ENCODE assay signal across 28 mouse cellular contexts in genomic region chr3:107778016-107778415, GRCm38 (mm10). TPM values are rescaled to one million over a fixed set of nuclear protein-coding genes. Genes with fewer than 3 reads are reported as not detected.
DNase-seq lines count a peak whose midpoint lies in the region; ATAC-seq and TF ChIP-seq lines count a peak whose summit lies in the region.
"Had no signal": no experiment of that assay in that cellular context is flagged by ENCODE, and none has a peak within 500 bp of the region (broad histone marks: within the 10 kb centered on the region; RNA-seq: fewer than 3 reads in every experiment).

No protein-coding gene starts in this region.

- H3K9me3 ChIP-seq in midbrain, embryonic 14.5 days (ENCODE audit: control insufficient read depth, low read length): no peaks in the 10 kb centered on the region
- H3K9me3 ChIP-seq: embryonic facial prominence, embryonic 10.5 days; embryonic facial prominence, embryonic 13.5 days; forebrain, embryonic 12.5 days; hindbrain, embryonic 10.5 days; hindbrain, embryonic 13.5 days; intestine, embryonic 15.5 days had no signal

- H3K36me3 ChIP-seq in midbrain, embryonic 14.5 days (ENCODE audit: control insufficient read depth, insufficient read depth, low read length): no peaks in the 10 kb centered on the region
- H3K36me3 ChIP-seq: embryonic facial prominence, embryonic 10.5 days; embryonic facial prominence, embryonic 13.5 days; forebrain, embryonic 12.5 days; hindbrain, embryonic 10.5 days; hindbrain, embryonic 13.5 days; intestine, embryonic 15.5 days had no signal

- H3K27me3 ChIP-seq in midbrain, embryonic 14.5 days (ENCODE audit: control insufficient read depth, insufficient read depth, low read length): no peaks in the 10 kb centered on the region
- H3K27me3 ChIP-seq: embryonic facial prominence, embryonic 13.5 days; hindbrain, embryonic 13.5 days; intestine, embryonic 15.5 days; Patski had no signal

- intact Hi-C loops in left cerebral cortex, adult 2 months (cut with DNase I): no loop called here

- peak; percentile 37 to 46; a peak in 1 of 4 replicates for ATAC-seq in hematopoietic stem cell, adult 5-6 weeks (replicated peaks in 1 of 2; ENCODE audit: insufficient read depth in 1 of 2, low FRiP score in 2 of 2, low TSS enrichment in 1 of 2, low read depth in 1 of 2, poor library complexity in 2 of 2, severe bottlenecking in 2 of 2)
- 0 out of 2 replicates have a peak, but pooled peaks have one; percentile 15 for ATAC-seq in monocyte, adult 5-6 weeks (replicated peaks; ENCODE audit: insufficient number of reproducible peaks, low FRiP score, low TSS enrichment, poor library complexity, severe bottlenecking)
- no peak for ATAC-seq in megakaryocyte-erythroid progenitor cell, adult 5-6 weeks (replicated peaks; ENCODE audit: low FRiP score, low TSS enrichment, poor library complexity, severe bottlenecking)
- no peak for ATAC-seq in midbrain, embryonic 14.5 days (ENCODE audit: low FRiP score, low TSS enrichment)
- ATAC-seq: CD4-positive, CD25-positive, alpha-beta regulatory T cell, adult 4 months; forebrain, embryonic 16.5 days; hindbrain, embryonic 16.5 days; intestine, embryonic 15.5 days; Patski had no signal

- no peaks in the 10 kb centered on the region for H3K4me1 ChIP-seq in midbrain, embryonic 14.5 days (ENCODE audit: control insufficient read depth, insufficient read depth, low read length)

- no peak overlapping the region for H3K9ac ChIP-seq in midbrain, embryonic 14.5 days (replicated peaks; ENCODE audit: low read length)
- H3K9ac ChIP-seq: embryonic facial prominence, embryonic 13.5 days; forebrain, embryonic 12.5 days; hindbrain, embryonic 13.5 days; intestine, embryonic 15.5 days had no signal

- no peak overlapping the region for H3K4me3 ChIP-seq in left cerebral cortex, adult 2 months
- no peak overlapping the region for H3K4me3 ChIP-seq in midbrain, embryonic 14.5 days (replicated peaks; ENCODE audit: low read depth, low read length)
- H3K4me3 ChIP-seq: embryonic facial prominence, embryonic 10.5 days; embryonic facial prominence, embryonic 13.5 days; erythroblast, embryonic 14.5 days; forebrain, embryonic 12.5 days; hindbrain, embryonic 10.5 days; hindbrain, embryonic 13.5 days; intestine, embryonic 15.5 days had no signal

- H3K4me2 ChIP-seq in midbrain, embryonic 14.5 days (ENCODE audit: low read length): no peak overlapping the region
- H3K4me2 ChIP-seq: embryonic facial prominence, embryonic 13.5 days; forebrain, embryonic 12.5 days; heart, embryonic 11.5 days; hindbrain, embryonic 13.5 days; intestine, embryonic 15.5 days had no signal

- 82% methylated on average over 6 of the region's 6 CpGs for WGBS in midbrain, embryonic 14.5 days

- TF ChIP-seq CTCF in left cerebral cortex, adult 2 months (IDR thresholded peaks at IDR 0.05): no peak

- H3K27ac ChIP-seq in left cerebral cortex, adult 2 months: peak overlapping the region; percentile 28; the same call in 1 of the 2 replicates
- H3K27ac ChIP-seq in midbrain, embryonic 14.5 days (replicated peaks; ENCODE audit: low read depth, low read length): no peak overlapping the region
- H3K27ac ChIP-seq: embryonic facial prominence, embryonic 10.5 days; embryonic facial prominence, embryonic 13.5 days; forebrain, embryonic 12.5 days; hindbrain, embryonic 10.5 days; hindbrain, embryonic 13.5 days; intestine, embryonic 15.5 days had no signal

- DNase-seq in left cerebral cortex, adult 2 months (ENCODE audit: extremely low spot score in 1 of 2, low spot score in 2 of 2): no peak
- DNase-seq in left cerebral cortex, adult 18-20 months (ENCODE audit: low spot score in 2 of 2): no peak
- peak; percentile 39 for DNase-seq in brain, adult 2 months (ENCODE audit: low read depth, low spot score)
- no peak for DNase-seq in kidney, adult 18-20 months
- no peak for DNase-seq in midbrain, embryonic 14.5 days
- DNase-seq: adrenal gland, postnatal 14 days; cerebellum, adult 11-12 months; cerebellum, adult 8-10 months; cerebellum, postnatal 14 days; embryo, embryonic 11 days; gastrocnemius, postnatal 36 days; heart, adult 11 months; kidney, adult 11 months had no signal

RNA-seq across cellular contexts. Expression of gene Csf1, which starts 17.7 kb away (rescaled TPM):
- total RNA-seq in left cerebral cortex, adult 2 months (2021): 10 to 100 TPM; 12.6 to 13.2 TPM
- total RNA-seq in left cerebral cortex, adult 18-20 months (2021): 10 to 100 TPM; 15.9 to 17.2 TPM
- 5.7 and 6.2 TPM in 2 replicates for total RNA-seq in hematopoietic stem cell, adult 5-6 weeks (2017)
- total RNA-seq in monocyte, adult 5-6 weeks (2017): 18.1 to 110 TPM (median 76.3 TPM) in 3 replicates
- 0.35 TPM in 1 of 2 replicates, not detected in the other for total RNA-seq in megakaryocyte-erythroid progenitor cell, adult 5-6 weeks (2014; fragmentation: Nextera tagmentation)
- 0.50 TPM in 1 of 2 replicates, not detected in the other for total RNA-seq in megakaryocyte-erythroid progenitor cell, adult 5-6 weeks (2017)
- polyA plus RNA-seq in midbrain, embryonic 14.5 days (2014; fragmentation: Nextera tagmentation; extraction: Ambion mirVana): 2.3 and 7.6 TPM in 2 replicates

Comparison
In these comparisons a context has a peak if more than half of its experiments do, and no peak if none do; other contexts are left out.
1. ATAC-seq: peak in hematopoietic stem cell, adult 5-6 weeks (2 of 2) and monocyte, adult 5-6 weeks (single experiment); none in megakaryocyte-erythroid progenitor cell, adult 5-6 weeks (single experiment) and midbrain, embryonic 14.5 days (single experiment).